Mouse (Mus musculus) neural tube, embryonic 14.5 days (tissue): ENCODE measurements around the gene Clasp2. TPM values are rescaled to one million over a fixed set of nuclear protein-coding genes. Genes with fewer than 3 reads are reported as not detected.
"Not testable (repeated sequence)": the region's sequence is repeated elsewhere in the genome, so short reads cannot be mapped to it uniquely, and the experiment has no call there.

Experiments
- ATAC-seq: fragments of 200-750 bp; cut with Nextera tagmentation; 2 replicates; pipeline ENCODE4 v1.8.0; 2017; ENCODE audit warnings: low read depth, mild to moderate bottlenecking, moderate TSS enrichment, moderate library complexity
- H3K27ac ChIP-seq: fragments of 300-500 bp; sonication (generic); 2 replicates; pipeline ENCODE4 v1.5.1; 2014; ENCODE audit warnings: low read depth, mild to moderate bottlenecking, control low read depth, low read length, moderate library complexity, mixed read lengths
- H3K27me3 ChIP-seq: fragments of 300-500 bp; sonication (generic); 2 replicates; pipeline ENCODE4 v1.6.1; 2014; ENCODE audit warnings: low read length; ENCODE audit not compliant: control insufficient read depth, insufficient read depth
- H3K36me3 ChIP-seq: fragments of 300-500 bp; sonication (generic); 2 replicates; pipeline ENCODE4 v1.6.1; 2014; ENCODE audit warnings: low read length, mixed read lengths; ENCODE audit not compliant: control insufficient read depth, insufficient read depth
- H3K4me1 ChIP-seq: fragments of 300-500 bp; sonication (generic); 2 replicates; pipeline ENCODE4 v1.6.1; 2014; ENCODE audit warnings: low read length; ENCODE audit not compliant: control insufficient read depth, insufficient read depth
- H3K4me2 ChIP-seq: fragments of 300-500 bp; sonication (generic); 2 replicates; pipeline ENCODE4 v1.6.1; 2014; ENCODE audit warnings: mild to moderate bottlenecking, low read depth, low read length, control low read depth
- H3K4me3 ChIP-seq: fragments of 300-500 bp; sonication (generic); 2 replicates; pipeline ENCODE4 v1.5.1; 2014; ENCODE audit warnings: low read depth, low read length, control low read depth, mixed read lengths
- H3K9ac ChIP-seq: fragments of 300-500 bp; sonication (generic); replicated peaks from 2 replicates; pipeline ENCODE4 v1.6.1; 2014; ENCODE audit warnings: low read depth, mild to moderate bottlenecking, control low read depth, low read length, mixed read lengths
- H3K9me3 ChIP-seq: fragments of 300-500 bp; sonication (generic); 2 replicates; pipeline ENCODE4 v1.6.1; 2016; ENCODE audit warnings: low read length; ENCODE audit not compliant: control insufficient read depth
- WGBS: fragments of 180-500 bp; shearing (Covaris S2); extraction: QIAGEN DNeasy Blood & Tissue Kit; methylation state at CpG from one replicate; pipeline ENCODE4 v1.1.7; 2014; 5-methylcytosine and 5-hydroxymethylcytosine counted together
- polyA plus RNA-seq: library from polyadenylated mRNA; unstranded; fragments of >200 nt; fragmentation: Nextera tagmentation; extraction: Ambion mirVana; gene quantifications from 2 replicates; pipeline ENCODE4 v1.2.1, GENCODE M21; 2014

The Clasp2 gene
- polyA plus RNA-seq, 1 experiment from 2014 or later: 176 TPM

GRCm38 (mm10) chr9:113859420-113859819, 118.1 kb downstream of the Clasp2 start:
- Histone ChIP-seq H3K4me2 (no peak overlapping the region), H3K27ac (no peak overlapping the region), H3K27me3 (no peaks in the 10 kb centered on the region), H3K4me1 (no peaks in the 10 kb centered on the region), H3K9ac (no peak overlapping the region), H3K4me3 (no peak overlapping the region), H3K36me3 (peaks cover 36% of the 10 kb centered on the region), H3K9me3 (no peaks in the 10 kb centered on the region)
- 91% methylated on average over 5 of the region's 5 CpGs for WGBS
- no peak for ATAC-seq

GRCm38 (mm10) chr9:113863370-113863999, 122.2 kb downstream of the Clasp2 start:
- Histone ChIP-seq H3K9me3 (no peaks in the 10 kb centered on the region), H3K9ac (no peak overlapping the region), H3K4me2 (no peak overlapping the region), H3K36me3 (peaks cover 44% of the 10 kb centered on the region), H3K4me3 (no peak overlapping the region), H3K27me3 (no peaks in the 10 kb centered on the region), H3K4me1 (no peaks in the 10 kb centered on the region), H3K27ac (no peak overlapping the region)
- 90% methylated on average over 5 of the region's 5 CpGs for WGBS
- no peak for ATAC-seq

GRCm38 (mm10) chr9:113867951-113868350, 126.7 kb downstream of the Clasp2 start:
- H3K27ac ChIP-seq: no peak overlapping the region
- WGBS: 93% methylated on average over 5 of the region's 5 CpGs
- ATAC-seq: no peak
- peaks cover 58% of the 10 kb centered on the region for H3K36me3 ChIP-seq
- H3K9ac ChIP-seq: no peak overlapping the region
- H3K4me2 ChIP-seq: no peak overlapping the region
- H3K4me3 ChIP-seq: no peak overlapping the region
- H3K9me3 ChIP-seq: no peaks in the 10 kb centered on the region
- no peaks in the 10 kb centered on the region for H3K4me1 ChIP-seq
- H3K27me3 ChIP-seq: no peaks in the 10 kb centered on the region

GRCm38 (mm10) chr9:113894903-113895302, 153.6 kb downstream of the Clasp2 start:
- no peaks in the 10 kb centered on the region for H3K9me3 ChIP-seq
- no peaks in the 10 kb centered on the region for H3K4me1 ChIP-seq
- WGBS: 97% methylated on average over 3 of the region's 3 CpGs
- ATAC-seq: no peak
- H3K27me3 ChIP-seq: no peaks in the 10 kb centered on the region
- H3K4me3 ChIP-seq: no peak overlapping the region
- no peak overlapping the region for H3K27ac ChIP-seq
- H3K4me2 ChIP-seq: no peak overlapping the region
- H3K36me3 ChIP-seq: peaks cover 57% of the 10 kb centered on the region
- no peak overlapping the region for H3K9ac ChIP-seq

GRCm38 (mm10) chr9:113903136-113903535, 161.9 kb downstream of the Clasp2 start:
- no peaks in the 10 kb centered on the region for H3K27me3 ChIP-seq
- H3K4me1 ChIP-seq: no peaks in the 10 kb centered on the region
- no peak overlapping the region for H3K4me3 ChIP-seq
- H3K27ac ChIP-seq: no peak overlapping the region
- H3K9me3 ChIP-seq: no peaks in the 10 kb centered on the region
- H3K4me2 ChIP-seq: no peak overlapping the region
- ATAC-seq: no peak
- peaks cover 83% of the 10 kb centered on the region for H3K36me3 ChIP-seq
- 78% methylated on average over 4 of the region's 4 CpGs for WGBS
- H3K9ac ChIP-seq: no peak overlapping the region

GRCm38 (mm10) chr9:113904315-113904714, 163.0 kb downstream of the Clasp2 start:
- H3K4me2 ChIP-seq, H3K4me3 ChIP-seq, H3K27ac ChIP-seq, H3K4me1 ChIP-seq, H3K9ac ChIP-seq, H3K27me3 ChIP-seq, ATAC-seq, H3K9me3 ChIP-seq: not testable (repeated sequence)
- peaks cover 81% of the 10 kb centered on the region for H3K36me3 ChIP-seq
- WGBS: 97% methylated on average over 6 of the region's 6 CpGs

GRCm38 (mm10) chr9:113915789-113916188, 174.5 kb downstream of the Clasp2 start:
- ATAC-seq: no peak
- no peaks in the 10 kb centered on the region for H3K4me1 ChIP-seq
- no peak overlapping the region for H3K4me2 ChIP-seq
- no peaks in the 10 kb centered on the region for H3K9me3 ChIP-seq
- H3K4me3 ChIP-seq: no peak overlapping the region
- H3K27ac ChIP-seq: no peak overlapping the region
- 96% methylated on average over 5 of the region's 5 CpGs for WGBS
- no peaks in the 10 kb centered on the region for H3K27me3 ChIP-seq
- H3K9ac ChIP-seq: no peak overlapping the region
- peaks cover 56% of the 10 kb centered on the region for H3K36me3 ChIP-seq

GRCm38 (mm10) chr9:113922677-113923076, 181.4 kb downstream of the Clasp2 start:
- no peaks in the 10 kb centered on the region for H3K27me3 ChIP-seq
- 97% methylated on average over 5 of the region's 5 CpGs for WGBS
- no peaks in the 10 kb centered on the region for H3K9me3 ChIP-seq
- H3K4me1 ChIP-seq: no peaks in the 10 kb centered on the region
- H3K4me2 ChIP-seq: no peak overlapping the region
- H3K9ac ChIP-seq: no peak overlapping the region
- H3K4me3 ChIP-seq: no peak overlapping the region
- H3K36me3 ChIP-seq: peaks cover 44% of the 10 kb centered on the region
- no peak for ATAC-seq
- no peak overlapping the region for H3K27ac ChIP-seq

GRCm38 (mm10) chr9:113924883-113925282, 183.6 kb downstream of the Clasp2 start:
- no peak overlapping the region for H3K4me2 ChIP-seq
- H3K27ac ChIP-seq: no peak overlapping the region
- H3K4me1 ChIP-seq: no peaks in the 10 kb centered on the region
- no peak overlapping the region for H3K4me3 ChIP-seq
- WGBS: 92% methylated on average over 5 of the region's 5 CpGs
- no peak for ATAC-seq
- H3K9me3 ChIP-seq: no peaks in the 10 kb centered on the region
- H3K36me3 ChIP-seq: peaks cover 33% of the 10 kb centered on the region; the same call in 1 of the 2 replicates
- H3K27me3 ChIP-seq: no peaks in the 10 kb centered on the region
- H3K9ac ChIP-seq: no peak overlapping the region
